Mouse (Mus musculus) layer of hippocampus, adult 6 months (tissue): ENCODE data around the gene Csnk2a2. TPM values are rescaled to one million over a fixed set of nuclear protein-coding genes. Genes with fewer than 3 reads are reported as not detected.

Experiments
- long read RNA-seq, 2 experiments: library from polyadenylated mRNA; unstranded; transcript quantifications; one replicate each; pipeline ENCODE4 v2.0.0; 2019 to 2020
- polyA plus RNA-seq: library from polyadenylated mRNA; unstranded; fragments of <200 nt; fragmentation: Nextera tagmentation; gene quantifications from 2 replicates; pipeline ENCODE4 v1.2.3, GENCODE M21; 2021

Gene Csnk2a2
- polyA plus RNA-seq = 4.3 and 6.1 TPM in 2 replicates
- long read RNA-seq, experiment 1, partial matches to known transcripts = 7 of 12 reads
- long read RNA-seq, experiment 1, other reads (novel, unspliced or antisense) = 5 of 12 reads
- long read RNA-seq, experiment 2, full-length matches to known transcripts = 2 of 9 reads
- long read RNA-seq, experiment 2, partial matches to known transcripts = 2 of 9 reads
- long read RNA-seq, experiment 2, other reads (novel, unspliced or antisense) = 5 of 9 reads

GRCm38 (mm10) chr8:95490006-95490405 is at the start of gene Csnk2a2:
TSS of gene Csnk2a2 (minus strand) at chr8:95490039.

DNA sequence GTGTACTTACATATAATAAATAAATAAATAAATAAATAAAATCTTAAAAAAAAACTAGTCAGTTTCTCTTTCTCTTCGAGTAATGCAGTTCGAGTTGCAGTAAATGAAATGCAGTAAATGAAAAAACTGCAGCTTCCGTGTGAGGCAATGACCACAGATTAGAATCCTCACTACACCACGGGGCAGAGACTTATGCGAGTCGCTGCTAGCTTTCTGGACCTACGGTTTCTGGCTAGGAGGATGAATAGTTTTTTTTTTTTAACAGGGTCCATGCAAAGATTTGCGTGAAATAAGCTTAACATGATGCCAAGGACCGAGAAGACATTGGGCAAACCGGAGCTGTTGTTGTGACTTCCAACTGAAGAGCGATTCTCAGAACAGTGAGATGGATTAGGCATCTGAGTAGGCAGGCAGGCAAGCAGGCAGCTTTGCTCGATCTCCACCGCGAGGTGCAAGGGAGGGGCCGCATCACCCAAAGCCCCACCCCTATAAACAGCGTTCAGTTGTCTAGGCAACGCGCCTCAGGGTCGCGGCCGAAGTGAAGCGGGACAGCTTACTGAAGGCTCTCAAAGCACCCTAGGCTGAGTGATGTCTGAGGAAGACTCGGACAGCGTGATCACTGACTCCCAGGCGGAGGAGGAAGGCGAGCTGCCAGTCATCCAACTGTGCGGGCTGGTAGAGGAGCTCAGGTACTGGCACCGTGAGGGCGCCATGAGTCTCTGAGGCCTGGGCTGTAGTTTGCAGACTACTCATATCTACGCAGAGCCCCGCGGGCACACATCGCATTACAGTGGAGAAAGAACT is 43.9 kb upstream of the Csnk2a2 start, which contains the start of gene Ccdc113:
TSS of gene Ccdc113 (plus strand) at position 502 of the 804 bp plus-strand sequence.

GRCm38 (mm10) chr8:95434686-95435439 is 55.0 kb downstream of the Csnk2a2 start, which contains the start of gene Cfap20:
TSS of gene Cfap20 (minus strand) at chr8:95434869.

Other genes with a start within 250 kb of the Csnk2a2 start
- gene Cngb1, start 183.5 kb downstream of the Csnk2a2 start, polyA plus RNA-seq = 0.09 and 0.16 TPM in 2 replicates
- not detected in 2 replicates for gene Tepp, start 179.5 kb downstream of the Csnk2a2 start, polyA plus RNA-seq
- 4.5 and 5.7 TPM in 2 replicates for gene Zfp319, start 158.1 kb downstream of the Csnk2a2 start, polyA plus RNA-seq
- gene Usb1, start 157.8 kb downstream of the Csnk2a2 start, polyA plus RNA-seq = 10.0 and 12.0 TPM in 2 replicates
- 2.0 and 2.6 TPM in 2 replicates for gene Mmp15, start 137.8 kb downstream of the Csnk2a2 start, polyA plus RNA-seq
- 117 and 118 TPM in 2 replicates for gene Cfap20, start 55.2 kb downstream of the Csnk2a2 start, polyA plus RNA-seq
- 5.5 and 11.5 TPM in 2 replicates for gene Ccdc113, start 44.0 kb upstream of the Csnk2a2 start, polyA plus RNA-seq
- not detected in 2 replicates for gene Prss54, start 86.3 kb upstream of the Csnk2a2 start, polyA plus RNA-seq
- gene Gins3, start 143.4 kb upstream of the Csnk2a2 start, polyA plus RNA-seq = 2.4 and 3.4 TPM in 2 replicates
- 790 and 878 TPM in 2 replicates for gene Ndrg4, start 186.9 kb upstream of the Csnk2a2 start, polyA plus RNA-seq
- gene Setd6, start 225.8 kb upstream of the Csnk2a2 start, polyA plus RNA-seq = 12.7 and 14.4 TPM in 2 replicates